Mouse (Mus musculus): ENCODE results near the gene Il27ra. TPM values are rescaled to one million over a fixed set of nuclear protein-coding genes. Genes with fewer than 3 reads are reported as not detected.
A peak's percentile ranks its signal among the peaks of the same experiment; 100 is the strongest.

Il27ra gene
- total and polyA plus RNA-seq, 3 experiments, result not detected

DNA sequence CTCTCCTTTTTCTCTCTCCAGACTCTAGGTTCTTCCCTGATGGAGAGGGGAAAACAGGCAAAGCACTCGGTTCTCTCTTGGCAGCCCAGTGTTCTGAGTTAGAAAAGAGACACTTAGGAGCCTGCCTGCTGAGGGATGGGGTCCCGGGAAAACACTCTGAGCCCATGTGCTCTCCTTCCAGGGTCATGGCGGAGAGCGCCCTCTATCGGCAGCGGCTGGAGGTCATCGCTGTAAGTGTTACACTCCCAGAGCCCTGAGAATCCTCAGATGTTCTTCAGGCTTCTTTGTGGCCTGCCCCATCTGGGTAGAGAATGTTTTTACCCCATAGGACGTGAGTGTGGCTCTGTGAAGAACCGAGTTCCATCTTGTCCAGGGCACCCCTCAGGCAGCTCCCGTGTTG lies 18.2 kb downstream of the Il27ra start:
- Histone ChIP-seq H3K4me3 (ENCODE audit: low read depth, low read length) (no peak overlapping the region), H3K9me3 (replicated peaks) (no peaks in the 10 kb centered on the region), H3K4me1 (ENCODE audit: insufficient read depth, low read depth, low read length) (peaks cover 7% of the 10 kb centered on the region), H3K36me3 (replicated peaks) (no peaks in the 10 kb centered on the region), H3K27me3 (ENCODE audit: insufficient read depth, low read length) (peaks cover 39% of the 10 kb centered on the region)
- ATAC-seq (ENCODE audit: extremely low read depth, insufficient number of reproducible peaks, low FRiP score, poor library complexity, severe bottlenecking) (no peak), DNase-seq (ENCODE audit: low spot score) (peak; percentile 27)
- no peak for TF ChIP-seq GATA2 (IDR thresholded peaks at IDR 0.05; ENCODE audit: borderline replicate concordance, low read depth, low read length)
- TF ChIP-seq TAL1 (conservative IDR thresholded peaks at IDR 0.05; ENCODE audit: low read depth, low read length), result no peak
- TF ChIP-seq GATA1 (IDR thresholded peaks at IDR 0.05; ENCODE audit: borderline replicate concordance, low read length), result no peak
- TF ChIP-seq CTCF (IDR thresholded peaks at IDR 0.05; ENCODE audit: low read depth, low read length), result peak; percentile 80; the same call in 1 of the 2 replicates
- no peak for TF ChIP-seq POLR2AphosphoS5 (IDR thresholded peaks at IDR 0.05; ENCODE audit: insufficient replicate concordance, low read depth, low read length)

DNA sequence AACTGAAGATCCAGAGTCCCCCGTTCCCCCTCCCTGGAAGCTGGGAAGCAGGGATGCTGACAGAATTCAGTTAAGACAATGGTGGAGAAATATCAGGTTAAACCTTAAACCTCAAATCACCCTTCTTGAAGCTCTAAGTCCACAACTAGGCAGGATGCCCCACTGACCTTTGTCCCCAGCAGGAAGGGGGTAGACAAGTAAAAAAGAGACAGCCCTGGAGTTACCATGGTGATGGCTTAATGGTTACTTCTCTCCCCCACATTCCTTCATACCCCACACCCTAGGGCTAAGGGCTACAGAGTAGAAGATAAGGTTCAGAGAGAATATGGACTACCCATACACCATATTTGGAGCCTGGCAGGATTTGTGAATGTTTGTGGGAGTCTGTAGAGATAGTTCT lies 18.8 kb downstream of the Il27ra start:
- peaks cover 39% of the 10 kb centered on the region for H3K27me3 ChIP-seq (ENCODE audit: insufficient read depth, low read length)
- H3K36me3 ChIP-seq (replicated peaks), result no peaks in the 10 kb centered on the region

DNA sequence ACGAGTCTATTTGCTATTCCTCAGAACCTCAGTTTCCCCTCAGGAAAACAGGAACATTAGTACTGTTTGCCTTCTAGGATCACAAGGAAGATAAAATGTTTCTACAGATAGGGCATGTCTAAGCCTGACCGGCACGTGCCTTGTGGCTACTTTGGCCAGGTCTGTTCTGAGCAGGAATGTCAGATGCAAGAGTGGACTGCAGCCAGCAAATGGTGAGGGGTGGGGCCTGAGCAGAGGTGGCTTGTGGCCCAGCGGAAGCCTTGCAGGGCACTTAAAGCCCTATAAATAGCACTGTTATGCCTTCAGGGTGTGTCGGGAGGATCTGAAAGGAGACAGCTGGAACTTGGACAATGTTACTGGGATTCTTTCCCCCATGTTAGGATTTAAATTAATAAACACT lies 19.3 kb downstream of the Il27ra start:
- TF ChIP-seq GATA2 (IDR thresholded peaks at IDR 0.05; ENCODE audit: borderline replicate concordance, low read depth, low read length) (no peak), POLR2AphosphoS5 (IDR thresholded peaks at IDR 0.05; ENCODE audit: insufficient replicate concordance, low read depth, low read length) (no peak), GATA1 (IDR thresholded peaks at IDR 0.05; ENCODE audit: borderline replicate concordance, low read length) (no peak), CTCF (IDR thresholded peaks at IDR 0.05; ENCODE audit: low read depth, low read length) (no peak), TAL1 (conservative IDR thresholded peaks at IDR 0.05; ENCODE audit: low read depth, low read length) (no peak)
- H3K4me1 ChIP-seq (ENCODE audit: insufficient read depth, low read depth, low read length), result peaks cover 7% of the 10 kb centered on the region
- no peak overlapping the region for H3K4me3 ChIP-seq (ENCODE audit: low read depth, low read length)
- no peak for DNase-seq (ENCODE audit: low spot score)
- no peaks in the 10 kb centered on the region for H3K36me3 ChIP-seq (replicated peaks)
- no peak for ATAC-seq (ENCODE audit: extremely low read depth, insufficient number of reproducible peaks, low FRiP score, poor library complexity, severe bottlenecking)
- H3K27me3 ChIP-seq (ENCODE audit: insufficient read depth, low read length), result peaks cover 34% of the 10 kb centered on the region
- no peaks in the 10 kb centered on the region for H3K9me3 ChIP-seq (replicated peaks)

More for the DNA sequence above, 18.8 kb downstream of the Il27ra start:
- Histone ChIP-seq H3K4me3 (ENCODE audit: low read depth, low read length) (no peak overlapping the region), H3K9me3 (replicated peaks) (no peaks in the 10 kb centered on the region), H3K4me1 (ENCODE audit: insufficient read depth, low read depth, low read length) (peaks cover 7% of the 10 kb centered on the region)
- no peak for DNase-seq (ENCODE audit: low spot score)
- TF ChIP-seq GATA2 (IDR thresholded peaks at IDR 0.05; ENCODE audit: borderline replicate concordance, low read depth, low read length) (no peak), CTCF (IDR thresholded peaks at IDR 0.05; ENCODE audit: low read depth, low read length) (no peak), GATA1 (IDR thresholded peaks at IDR 0.05; ENCODE audit: borderline replicate concordance, low read length) (no peak), TAL1 (conservative IDR thresholded peaks at IDR 0.05; ENCODE audit: low read depth, low read length) (no peak), POLR2AphosphoS5 (IDR thresholded peaks at IDR 0.05; ENCODE audit: insufficient replicate concordance, low read depth, low read length) (no peak)
- ATAC-seq (ENCODE audit: extremely low read depth, insufficient number of reproducible peaks, low FRiP score, poor library complexity, severe bottlenecking), result no peak

DNA sequence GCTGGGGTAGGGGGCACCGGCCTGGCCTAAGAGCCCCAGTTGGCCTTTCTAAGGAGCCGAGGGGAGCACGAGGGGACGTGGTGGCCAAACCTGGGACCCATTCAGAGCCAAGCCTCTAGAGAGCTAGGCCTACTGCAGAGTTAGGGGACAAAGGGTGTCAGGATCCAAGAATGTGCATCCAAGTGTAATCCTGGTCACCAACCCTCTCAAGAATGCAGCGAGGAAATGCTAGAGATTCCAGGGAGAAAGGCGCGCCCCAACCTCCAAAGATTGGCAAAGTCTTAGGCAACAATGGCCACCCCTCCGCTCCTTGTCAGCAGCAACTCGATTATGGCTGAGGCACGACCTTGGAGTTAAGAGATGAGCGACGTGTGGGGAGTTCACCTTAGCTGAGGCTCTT lies 20.8 kb downstream of the Il27ra start:
- H3K4me1 ChIP-seq (ENCODE audit: insufficient read depth, low read depth, low read length), result peaks cover 7% of the 10 kb centered on the region
- no peaks in the 10 kb centered on the region for H3K9me3 ChIP-seq (replicated peaks)
- DNase-seq (ENCODE audit: low spot score), result no peak
- ATAC-seq (ENCODE audit: extremely low read depth, insufficient number of reproducible peaks, low FRiP score, poor library complexity, severe bottlenecking), result no peak
- H3K4me3 ChIP-seq (ENCODE audit: low read depth, low read length), result no peak overlapping the region
- no peak for TF ChIP-seq GATA1 (IDR thresholded peaks at IDR 0.05; ENCODE audit: borderline replicate concordance, low read length)
- no peak for TF ChIP-seq POLR2AphosphoS5 (IDR thresholded peaks at IDR 0.05; ENCODE audit: insufficient replicate concordance, low read depth, low read length)
- TF ChIP-seq GATA2 (IDR thresholded peaks at IDR 0.05; ENCODE audit: borderline replicate concordance, low read depth, low read length), result no peak
- no peak for TF ChIP-seq CTCF (IDR thresholded peaks at IDR 0.05; ENCODE audit: low read depth, low read length)
- no peak for TF ChIP-seq TAL1 (conservative IDR thresholded peaks at IDR 0.05; ENCODE audit: low read depth, low read length)
- H3K27me3 ChIP-seq (ENCODE audit: insufficient read depth, low read length), result peaks cover 29% of the 10 kb centered on the region
- H3K36me3 ChIP-seq (replicated peaks), result no peaks in the 10 kb centered on the region

DNA sequence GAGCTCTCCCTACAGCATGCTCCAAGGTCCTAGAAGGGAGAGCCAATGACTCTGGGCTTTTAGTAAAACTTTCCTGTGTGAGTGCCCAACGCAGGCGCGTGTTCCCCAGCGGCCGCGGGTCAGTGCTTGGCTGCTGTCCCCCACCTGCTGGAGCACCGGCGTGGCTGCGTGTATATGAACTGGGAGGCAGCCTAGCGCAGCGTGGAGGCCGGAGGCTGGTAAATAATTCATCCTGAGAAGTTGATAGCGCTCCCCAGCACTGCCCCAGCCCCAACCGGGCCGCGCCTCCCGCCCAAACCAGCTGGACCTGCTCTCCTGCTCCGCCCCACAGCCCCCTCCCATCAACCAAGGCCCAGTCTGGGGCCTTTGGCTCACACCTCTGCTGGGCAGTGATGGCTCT lies 21.3 kb downstream of the Il27ra start, which contains the start of gene Palm3:
Palm3 (plus strand) TSS at position 376 of the 400 bp plus-strand sequence.
- DNase-seq (ENCODE audit: low spot score) (no peak), ATAC-seq (ENCODE audit: extremely low read depth, insufficient number of reproducible peaks, low FRiP score, poor library complexity, severe bottlenecking) (no peak)
- no peak for TF ChIP-seq POLR2AphosphoS5 (IDR thresholded peaks at IDR 0.05; ENCODE audit: insufficient replicate concordance, low read depth, low read length)
- TF ChIP-seq GATA2 (IDR thresholded peaks at IDR 0.05; ENCODE audit: borderline replicate concordance, low read depth, low read length), result no peak
- TF ChIP-seq CTCF (IDR thresholded peaks at IDR 0.05; ENCODE audit: low read depth, low read length), result no peak
- TF ChIP-seq GATA1 (IDR thresholded peaks at IDR 0.05; ENCODE audit: borderline replicate concordance, low read length), result no peak
- no peak for TF ChIP-seq TAL1 (conservative IDR thresholded peaks at IDR 0.05; ENCODE audit: low read depth, low read length)
- no peaks in the 10 kb centered on the region for H3K9me3 ChIP-seq (replicated peaks)
- peaks cover 24% of the 10 kb centered on the region for H3K27me3 ChIP-seq (ENCODE audit: insufficient read depth, low read length)
- H3K4me3 ChIP-seq (ENCODE audit: low read depth, low read length), result no peak within 1 kb of the TSS
- peaks cover 5% of the 10 kb centered on the region for H3K4me1 ChIP-seq (ENCODE audit: insufficient read depth, low read depth, low read length)
- H3K36me3 ChIP-seq (replicated peaks), result no peaks in the 10 kb centered on the region

DNA sequence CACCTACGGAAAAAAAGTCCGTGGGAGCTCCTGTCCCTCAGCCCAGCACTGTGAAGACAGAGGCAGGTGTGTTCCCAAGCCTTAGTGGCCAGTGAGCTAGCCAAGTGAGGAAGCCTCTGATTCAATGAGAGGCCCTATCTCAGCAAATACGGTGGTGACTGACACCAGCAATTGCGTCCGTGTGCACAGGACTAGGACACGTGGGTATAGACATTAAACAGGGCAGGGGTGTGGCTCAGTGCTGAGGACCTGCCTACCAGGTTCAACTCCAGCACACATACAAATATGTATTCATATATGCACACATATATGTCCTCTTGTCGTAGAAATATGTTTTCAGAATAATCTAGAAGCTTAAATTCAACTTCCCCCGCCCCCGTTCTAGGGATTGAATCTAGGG lies 22.7 kb downstream of the Il27ra start:
- peaks cover 23% of the 10 kb centered on the region for H3K27me3 ChIP-seq (ENCODE audit: insufficient read depth, low read length)
- H3K9me3 ChIP-seq (replicated peaks), result no peaks in the 10 kb centered on the region

More for the DNA sequence above, 22.7 kb downstream of the Il27ra start:
- Histone ChIP-seq H3K4me3 (ENCODE audit: low read depth, low read length) (no peak overlapping the region), H3K4me1 (ENCODE audit: insufficient read depth, low read depth, low read length) (no peaks in the 10 kb centered on the region), H3K36me3 (replicated peaks) (no peaks in the 10 kb centered on the region)
- TF ChIP-seq CTCF (IDR thresholded peaks at IDR 0.05; ENCODE audit: low read depth, low read length) (no peak), GATA2 (IDR thresholded peaks at IDR 0.05; ENCODE audit: borderline replicate concordance, low read depth, low read length) (no peak), POLR2AphosphoS5 (IDR thresholded peaks at IDR 0.05; ENCODE audit: insufficient replicate concordance, low read depth, low read length) (no peak), GATA1 (IDR thresholded peaks at IDR 0.05; ENCODE audit: borderline replicate concordance, low read length) (no peak), TAL1 (conservative IDR thresholded peaks at IDR 0.05; ENCODE audit: low read depth, low read length) (no peak)
- DNase-seq (ENCODE audit: low spot score), result no peak
- no peak for ATAC-seq (ENCODE audit: extremely low read depth, insufficient number of reproducible peaks, low FRiP score, poor library complexity, severe bottlenecking)
